Mouse (Mus musculus) hindbrain, embryonic 16.5 days (tissue): Measurements from ENCODE around the gene Vps26a. TPM values are rescaled to one million over a fixed set of nuclear protein-coding genes. Genes with fewer than 3 reads are reported as not detected.
"Not testable (repeated sequence)": the region's sequence is repeated elsewhere in the genome, so short reads cannot be mapped to it uniquely, and the experiment has no call there.

Source experiments
- ATAC-seq: fragments of 200-750 bp; cut with Nextera tagmentation; 2 replicates; pipeline ENCODE4 v1.8.0; 2017; ENCODE audit warnings: moderate TSS enrichment, moderate library complexity
- H3K27ac ChIP-seq: fragments of 300-500 bp; sonication (generic); 2 replicates; pipeline ENCODE4 v1.5.1; 2014; ENCODE audit warnings: low read depth, mild to moderate bottlenecking, control low read depth, low read length, moderate library complexity
- H3K27me3 ChIP-seq: fragments of 300-500 bp; sonication (generic); replicated peaks from 2 replicates; pipeline ENCODE4 v1.6.1; 2014; ENCODE audit warnings: low read length; ENCODE audit not compliant: control insufficient read depth, insufficient read depth
- H3K36me3 ChIP-seq: fragments of 300-500 bp; sonication (generic); 2 replicates; pipeline ENCODE4 v1.6.1; 2014; ENCODE audit warnings: mild to moderate bottlenecking, low read length, moderate library complexity, mixed read lengths; ENCODE audit not compliant: control insufficient read depth, insufficient read depth
- H3K4me1 ChIP-seq: fragments of 300-500 bp; sonication (generic); 2 replicates; pipeline ENCODE4 v1.6.1; 2014; ENCODE audit warnings: low read depth, low read length; ENCODE audit not compliant: control insufficient read depth, insufficient read depth
- H3K4me2 ChIP-seq: fragments of 300-500 bp; sonication (generic); 2 replicates; pipeline ENCODE4 v1.6.1; 2014; ENCODE audit warnings: mild to moderate bottlenecking, low read length, control low read depth, moderate library complexity
- H3K4me3 ChIP-seq: fragments of 300-500 bp; sonication (generic); 2 replicates; pipeline ENCODE4 v1.5.1; 2014; ENCODE audit warnings: mild to moderate bottlenecking, low read length, control low read depth, moderate library complexity
- H3K9ac ChIP-seq: fragments of 300-500 bp; sonication (generic); 2 replicates; pipeline ENCODE4 v1.6.1; 2014; ENCODE audit warnings: low read depth, mild to moderate bottlenecking, control low read depth, low read length, moderate library complexity
- H3K9me3 ChIP-seq: fragments of 300-500 bp; sonication (generic); 2 replicates; pipeline ENCODE4 v1.6.1; 2014; ENCODE audit warnings: mild to moderate bottlenecking, low read length, moderate library complexity; ENCODE audit not compliant: control insufficient read depth
- WGBS: fragments of 180-500 bp; shearing (Covaris S2); extraction: QIAGEN DNeasy Blood & Tissue Kit; methylation state at CpG from one replicate; pipeline ENCODE4 v1.1.7; 2014; 5-methylcytosine and 5-hydroxymethylcytosine counted together
- polyA plus RNA-seq: library from polyadenylated mRNA; unstranded; fragments of >200 nt; fragmentation: Nextera tagmentation; extraction: Ambion mirVana; gene quantifications from 2 replicates; pipeline ENCODE4 v1.2.1, GENCODE M21; 2015

Vps26a gene
- polyA plus RNA-seq, 1 experiment from 2014 or later: 61.1 TPM

- ATAC-seq: no peak
- Histone ChIP-seq H3K27ac (no peak overlapping the region), H3K4me3 (no peak overlapping the region), H3K4me1 (peaks cover 11% of the 10 kb centered on the region), H3K27me3 (no peaks in the 10 kb centered on the region), H3K9me3 (no peaks in the 10 kb centered on the region), H3K4me2 (no peak overlapping the region), H3K9ac (no peak overlapping the region), H3K36me3 (0 out of 2 replicates have a peak, but pooled peaks cover 3% of the 10 kb centered on the region)
- WGBS: 66% methylated on average over 7 of the region's 7 CpGs
These were observed 5.3 kb downstream of the Vps26a start for GRCm38 (mm10) chr10:62481108-62481852.

GRCm38 (mm10) chr10:62476980-62477379, 9.6 kb downstream of the Vps26a start:
- H3K27me3 ChIP-seq: no peaks in the 10 kb centered on the region
- 79% methylated on average over 2 of the region's 2 CpGs for WGBS

GRCm38 (mm10) chr10:62474944-62475343, 11.7 kb downstream of the Vps26a start:
- Histone ChIP-seq H3K27me3 (no peaks in the 10 kb centered on the region), H3K4me2 (no peak overlapping the region), H3K27ac (no peak overlapping the region), H3K4me1 (no peaks in the 10 kb centered on the region), H3K9me3 (no peaks in the 10 kb centered on the region), H3K4me3 (no peak overlapping the region), H3K9ac (no peak overlapping the region), H3K36me3 (0 out of 2 replicates have a peak, but pooled peaks cover 3% of the 10 kb centered on the region)
- ATAC-seq: no peak
- WGBS: 91% methylated on average over 10 of the region's 10 CpGs

More at GRCm38 (mm10) chr10:62476980-62477379, 9.6 kb downstream of the Vps26a start:
- H3K4me3 ChIP-seq: no peak overlapping the region
- H3K36me3 ChIP-seq: 0 out of 2 replicates have a peak, but pooled peaks cover 3% of the 10 kb centered on the region
- ATAC-seq: no peak
- H3K4me2 ChIP-seq: no peak overlapping the region
- no peaks in the 10 kb centered on the region for H3K9me3 ChIP-seq
- no peak overlapping the region for H3K27ac ChIP-seq
- H3K4me1 ChIP-seq: no peaks in the 10 kb centered on the region
- H3K9ac ChIP-seq: no peak overlapping the region

GRCm38 (mm10) chr10:62471105-62471504, 15.5 kb downstream of the Vps26a start:
- ATAC-seq: no peak
- Histone ChIP-seq H3K9ac (no peak overlapping the region), H3K4me2 (no peak overlapping the region), H3K27me3 (no peaks in the 10 kb centered on the region), H3K4me1 (no peaks in the 10 kb centered on the region), H3K4me3 (no peak overlapping the region), H3K27ac (no peak overlapping the region), H3K36me3 (no peaks in the 10 kb centered on the region), H3K9me3 (no peaks in the 10 kb centered on the region)
- 50% methylated on average over 5 of the region's 5 CpGs for WGBS

GRCm38 (mm10) chr10:62469736-62470135, 16.9 kb downstream of the Vps26a start:
- WGBS: 92% methylated on average over 4 of the region's 4 CpGs
- Histone ChIP-seq H3K27me3 (no peaks in the 10 kb centered on the region), H3K9ac (no peak overlapping the region), H3K4me2 (no peak overlapping the region), H3K36me3 (no peaks in the 10 kb centered on the region), H3K4me1 (no peaks in the 10 kb centered on the region), H3K27ac (no peak overlapping the region), H3K9me3 (no peaks in the 10 kb centered on the region), H3K4me3 (no peak overlapping the region)
- ATAC-seq: no peak

GRCm38 (mm10) chr10:62461321-62461720, 25.3 kb downstream of the Vps26a start:
- Histone ChIP-seq H3K4me2 (no peak overlapping the region), H3K27ac (no peak overlapping the region), H3K9me3 (no peaks in the 10 kb centered on the region), H3K27me3 (no peaks in the 10 kb centered on the region), H3K9ac (no peak overlapping the region), H3K36me3 (peaks cover 23% of the 10 kb centered on the region), H3K4me1 (no peaks in the 10 kb centered on the region), H3K4me3 (no peak overlapping the region)
- ATAC-seq: no peak

- H3K4me1 ChIP-seq: peaks cover 13% of the 10 kb centered on the region
- not testable (repeated sequence) for ATAC-seq
- WGBS: 71% methylated on average over 11 of the region's 11 CpGs
These were observed 34.6 kb downstream of the Vps26a start for GRCm38 (mm10) chr10:62452001-62452400.

GRCm38 (mm10) chr10:62450280-62450640, 36.3 kb downstream of the Vps26a start:
- Histone ChIP-seq H3K9me3 (no peaks in the 10 kb centered on the region), H3K4me3 (peak overlapping the region; percentile 78), H3K9ac (peak overlapping the region; percentile 88), H3K27ac (peak overlapping the region; percentile 89), H3K27me3 (no peaks in the 10 kb centered on the region), H3K36me3 (peaks cover 9% of the 10 kb centered on the region), H3K4me2 (peak overlapping the region; percentile 58), H3K4me1 (peaks cover 13% of the 10 kb centered on the region)
- ATAC-seq: no peak
- 33% methylated on average over 18 of the region's 18 CpGs for WGBS

More at GRCm38 (mm10) chr10:62452001-62452400, 34.6 kb downstream of the Vps26a start:
- peaks cover 17% of the 10 kb centered on the region for H3K36me3 ChIP-seq
- not testable (repeated sequence) for H3K9ac ChIP-seq, H3K27me3 ChIP-seq, H3K27ac ChIP-seq, H3K9me3 ChIP-seq, H3K4me3 ChIP-seq, H3K4me2 ChIP-seq

- no peaks in the 10 kb centered on the region for H3K27me3 ChIP-seq
- peaks cover 12% of the 10 kb centered on the region for H3K36me3 ChIP-seq
- H3K4me1 ChIP-seq: peaks cover 13% of the 10 kb centered on the region
- H3K9me3 ChIP-seq: no peaks in the 10 kb centered on the region
- ATAC-seq: peak; percentile 95
- peak within 1 kb of the TSS; percentile 80 for H3K4me2 ChIP-seq
- under 1% methylated on average over 63 of the region's 73 CpGs for WGBS
- peak within 1 kb of the TSS; percentile 88 for H3K9ac ChIP-seq
- H3K4me3 ChIP-seq: peak within 1 kb of the TSS; percentile 78
- H3K27ac ChIP-seq: peak within 1 kb of the TSS; percentile 89
These were observed 37.0 kb downstream of the Vps26a start, which contains the start of the genes 4930507D05Rik and Supv3l1 for GRCm38 (mm10) chr10:62449364-62450279. 4930507D05Rik (plus strand) TSS chr10:62449489. Supv3l1 (minus strand) TSS chr10:62449738.
